Mouse (Mus musculus): ENCODE measurements at regions not wholly inside any gene's neighbourhood (a gene's known extent, or its start where the extent isn't known, plus 50 kb on each side); places are given as distances from the start of the nearest gene placed in this dataset.

DNA sequence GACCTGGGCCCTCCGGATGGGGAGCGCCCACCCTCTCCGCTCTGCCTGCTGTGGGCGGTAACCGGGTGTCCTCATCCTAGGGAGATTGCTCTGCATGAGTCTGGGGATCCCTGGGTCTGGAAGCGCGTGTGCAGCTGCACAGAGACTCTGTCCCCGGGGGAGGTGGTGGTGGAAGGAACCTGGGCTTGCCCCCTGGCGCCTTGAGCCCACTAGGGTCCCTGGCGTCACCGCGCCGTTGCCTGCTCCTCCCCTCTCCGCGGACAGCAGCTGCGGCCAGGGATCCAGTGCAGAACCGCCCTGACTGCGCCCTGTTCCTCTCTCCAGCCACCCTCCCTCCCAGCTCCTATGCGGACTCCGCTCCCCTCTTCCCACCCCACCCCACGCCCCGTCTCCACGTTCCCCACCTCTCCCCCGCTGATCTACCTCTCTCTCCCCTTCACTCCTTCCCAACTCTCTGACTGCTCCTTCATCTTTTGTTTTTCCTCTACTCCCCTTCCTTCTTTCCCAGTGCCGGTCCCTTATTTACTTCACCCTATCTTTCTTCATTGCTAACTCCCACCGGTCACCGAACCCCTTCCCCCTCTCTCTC is 262.9 kb downstream of the Zfp704 start:
- TF ChIP-seq CTCF (IDR thresholded peaks at IDR 0.05; ENCODE audit: control insufficient read depth, insufficient read depth, low read length) = no peak
- TF ChIP-seq POLR2A (IDR thresholded peaks at IDR 0.05; ENCODE audit: borderline replicate concordance, control insufficient read depth, low read depth, low read length) = no peak

All from bone marrow, adult 2 months (tissue).